Mouse (Mus musculus) adrenal gland, postnatal 25 days (tissue): ENCODE measurements around the gene Ndufb7. TPM values are rescaled to one million over a fixed set of nuclear protein-coding genes. Genes with fewer than 3 reads are reported as not detected.
A peak's percentile ranks its signal among the peaks of the same experiment; 100 is the strongest.

Source experiments
- DNase-seq: peaks from one replicate; pipeline ENCODE4 v3.0.0; 2021; ENCODE audit warnings: mixed read lengths
- total RNA-seq: library from RNA; stranded (reverse); gene quantifications from 2 replicates; pipeline ENCODE4 v1.2.3, GENCODE M21; 2021

Ndufb7 gene
- total RNA-seq, 1 experiment from 2014 or later, result 223 TPM

DNA sequence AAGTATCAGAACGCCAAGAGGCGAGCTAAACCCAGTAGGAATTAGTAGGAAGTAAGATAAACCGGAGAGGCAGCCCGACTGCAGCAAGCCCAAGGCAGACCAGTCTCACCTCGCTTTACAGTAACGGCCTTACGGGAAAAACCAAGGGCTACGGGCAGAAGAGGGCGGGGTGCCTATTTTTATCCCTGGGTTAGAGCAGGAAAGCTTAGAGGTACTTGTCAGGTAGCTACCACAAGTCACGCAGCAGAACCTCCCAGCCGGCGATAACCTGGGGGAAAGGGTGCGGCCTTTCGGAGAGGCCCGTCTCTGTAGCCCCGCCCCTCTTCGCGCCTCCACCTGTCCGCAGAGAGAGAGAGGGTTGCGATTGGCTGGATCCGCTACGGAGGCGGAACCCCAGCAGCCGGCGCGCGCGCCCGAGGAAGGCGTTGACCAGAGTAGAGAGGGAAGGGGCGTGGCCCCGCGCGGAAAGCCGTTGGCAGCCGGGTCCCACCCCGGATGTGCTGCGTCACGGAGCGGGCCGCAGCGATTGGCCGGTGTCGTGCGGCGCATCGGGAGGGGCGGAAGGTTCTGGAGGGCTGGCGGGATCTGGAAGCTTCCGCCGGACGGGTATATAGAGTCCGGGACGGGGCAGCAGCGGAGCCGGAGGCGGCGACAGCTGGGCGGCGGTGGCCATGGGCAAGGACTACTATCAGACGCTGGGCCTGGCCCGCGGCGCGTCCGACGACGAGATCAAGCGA is 41.4 kb downstream of the Ndufb7 start, which contains the start of the genes Tecr and Dnajb1:
Gene Tecr (minus strand): TSS at position 311 of the 737 bp plus-strand sequence.
Gene Dnajb1 (plus strand): TSS at position 533 of the 737 bp plus-strand sequence.
- DNase-seq, result peak; percentile 99

DNA sequence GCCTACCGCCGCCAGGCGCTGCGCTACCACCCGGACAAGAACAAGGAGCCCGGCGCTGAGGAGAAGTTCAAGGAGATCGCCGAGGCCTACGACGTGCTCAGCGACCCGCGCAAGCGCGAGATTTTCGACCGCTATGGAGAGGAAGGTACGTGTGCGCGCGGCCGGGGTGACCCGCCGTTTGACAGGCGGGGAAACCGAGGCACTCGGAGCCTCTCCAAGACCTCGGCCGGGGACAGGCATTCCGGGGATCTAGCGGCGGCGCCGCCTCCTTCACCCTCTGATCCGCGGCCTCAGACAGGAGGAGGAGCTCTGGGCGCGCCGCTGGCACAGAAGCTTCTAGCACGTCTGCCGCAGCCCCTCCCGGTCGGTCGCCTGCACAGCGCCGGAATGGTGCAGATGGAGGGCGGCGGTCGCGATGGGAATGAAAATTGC is 41.9 kb downstream of the Ndufb7 start:
- peak; percentile 86 for DNase-seq

DNA sequence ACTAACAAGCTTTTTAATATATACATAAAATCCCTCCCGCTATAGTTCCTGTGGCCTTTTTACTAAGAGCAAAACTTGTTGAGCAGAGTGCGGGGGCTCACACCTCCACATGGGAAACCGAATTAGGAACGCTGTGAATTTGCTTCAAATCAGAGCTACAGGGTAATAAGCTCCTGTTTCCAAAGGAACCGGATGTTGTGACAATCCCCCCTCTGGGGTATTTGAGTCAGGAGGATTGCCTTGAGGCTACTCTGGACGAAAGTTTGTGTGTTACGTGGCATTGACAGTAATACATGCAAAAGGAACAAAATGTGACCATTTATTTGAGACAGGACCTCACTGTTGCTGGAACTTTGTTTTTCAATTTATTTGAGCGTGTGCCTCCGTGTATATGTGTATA is 42.6 kb downstream of the Ndufb7 start:
- DNase-seq, result no peak

DNA sequence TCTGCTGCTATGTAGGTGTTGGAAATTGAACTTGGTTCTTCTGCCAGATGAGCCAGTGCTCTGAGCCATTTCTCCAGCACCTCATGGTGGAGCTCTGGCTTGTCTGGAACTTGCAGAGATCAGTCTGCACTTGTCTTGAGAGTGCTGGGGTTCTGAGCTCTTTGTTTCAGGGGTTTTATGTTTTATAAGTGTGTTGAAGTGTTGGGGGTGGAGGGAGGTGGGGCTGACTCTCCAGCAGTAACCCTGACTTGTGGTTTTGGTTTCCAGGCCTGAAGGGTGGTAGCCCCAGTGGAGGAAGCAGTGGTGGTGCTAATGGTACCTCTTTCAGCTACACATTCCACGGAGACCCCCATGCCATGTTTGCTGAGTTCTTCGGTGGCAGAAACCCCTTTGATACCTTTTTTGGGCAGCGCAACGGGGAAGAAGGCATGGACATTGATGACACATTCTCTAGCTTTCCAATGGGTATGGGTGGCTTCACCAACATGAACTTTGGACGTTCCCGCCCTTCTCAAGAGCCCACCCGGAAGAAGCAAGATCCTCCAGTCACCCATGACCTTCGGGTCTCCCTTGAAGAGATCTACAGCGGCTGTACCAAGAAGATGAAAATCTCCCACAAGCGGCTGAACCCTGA is 43.2 kb downstream of the Ndufb7 start:
- no peak for DNase-seq

DNA sequence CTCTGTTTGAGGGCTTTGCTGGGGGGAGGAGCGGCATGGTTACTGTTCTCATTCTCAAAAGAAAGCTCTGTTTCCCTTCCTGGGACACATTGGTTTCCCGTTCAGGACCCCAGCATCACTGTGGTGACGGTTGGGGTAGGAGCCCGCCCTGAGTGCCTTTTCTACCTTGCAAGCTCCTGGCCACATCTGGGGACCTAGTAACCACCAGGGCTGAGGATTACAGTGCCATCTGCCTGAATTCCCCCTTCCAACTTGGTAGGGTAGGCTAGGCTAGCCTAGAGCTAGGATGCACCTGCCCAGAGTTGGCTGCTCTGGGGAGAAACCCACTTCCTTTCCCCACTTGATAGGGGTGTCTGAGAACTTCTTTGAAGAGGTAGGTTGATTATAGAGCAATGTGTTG is 45.5 kb downstream of the Ndufb7 start:
- DNase-seq, result no peak

DNA sequence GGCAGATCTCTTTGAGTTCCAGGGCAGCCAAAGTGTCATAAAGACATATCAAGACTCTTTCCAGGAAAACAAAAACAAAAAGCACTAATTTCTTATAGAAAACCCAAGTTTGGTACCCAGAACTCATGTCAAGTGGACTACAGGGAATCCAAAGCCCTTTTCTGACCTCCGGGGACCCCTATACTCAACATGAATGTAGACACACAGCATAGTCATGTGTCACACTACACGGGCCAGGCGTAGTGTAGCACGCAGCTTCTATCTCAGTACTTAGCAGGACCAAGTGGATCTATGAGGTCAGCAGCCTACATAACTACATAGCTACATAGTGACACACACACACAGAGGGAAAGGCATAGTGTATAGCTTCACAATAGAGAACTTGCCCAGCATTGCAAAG is 47.2 kb downstream of the Ndufb7 start:
- DNase-seq, result no peak

DNA sequence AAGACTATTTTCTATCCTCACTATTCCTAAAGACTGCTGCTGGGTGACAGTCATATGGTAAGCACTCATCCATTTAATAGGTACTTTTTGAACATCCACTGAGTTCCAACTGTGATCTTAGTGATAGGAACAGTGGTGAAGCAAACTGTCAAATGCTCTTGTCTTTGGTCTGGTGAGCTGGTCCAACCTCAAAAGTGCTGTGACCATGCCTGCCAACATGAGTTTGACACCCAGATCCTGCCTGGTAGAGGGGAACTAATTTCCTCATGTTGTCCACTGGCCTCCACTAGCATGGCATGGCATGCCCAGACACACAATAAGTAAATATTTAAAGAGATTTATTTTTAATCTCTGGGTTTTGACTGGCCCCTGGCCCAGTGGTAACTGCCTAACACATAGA is 50.2 kb downstream of the Ndufb7 start:
- no peak for DNase-seq

DNA sequence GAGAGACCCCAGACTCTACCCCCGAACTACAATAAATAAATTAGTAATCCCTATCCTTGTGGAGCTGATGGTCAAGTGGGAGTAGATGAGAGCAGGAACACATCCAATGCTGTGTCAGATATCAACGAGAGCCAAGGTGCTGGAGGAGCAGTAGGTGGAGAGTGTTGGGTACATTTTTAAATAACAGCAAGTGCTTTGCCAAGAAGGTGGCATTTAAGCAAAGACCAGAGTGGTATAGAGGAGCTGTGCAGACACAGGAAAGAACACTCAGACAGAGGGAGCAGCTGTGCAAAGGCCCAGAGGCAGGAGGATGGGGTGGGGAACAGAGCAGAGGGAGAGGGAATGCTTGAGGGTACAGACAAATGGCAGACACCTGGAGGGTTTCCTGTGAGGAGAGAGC is 50.6 kb downstream of the Ndufb7 start:
- DNase-seq, result no peak

DNA sequence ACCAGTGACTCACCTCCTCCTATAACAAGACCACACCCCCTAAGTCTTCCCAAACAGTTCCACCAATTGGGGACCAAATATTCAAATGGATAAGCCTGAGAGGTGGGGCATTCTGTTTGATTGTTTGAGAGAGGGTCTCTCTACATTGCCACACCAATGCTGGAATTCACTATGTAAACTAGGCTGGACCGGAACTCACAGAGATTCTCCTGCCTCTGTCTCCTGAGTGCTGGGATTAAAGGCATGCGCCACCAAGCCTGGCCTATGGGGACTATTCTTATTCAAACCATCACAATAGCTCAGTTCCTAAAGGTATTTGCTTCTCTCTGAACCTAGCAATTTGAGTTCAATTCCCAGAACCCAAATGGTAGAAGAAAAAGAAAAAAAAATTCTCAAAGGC is 52.1 kb downstream of the Ndufb7 start:
- no peak for DNase-seq

DNA sequence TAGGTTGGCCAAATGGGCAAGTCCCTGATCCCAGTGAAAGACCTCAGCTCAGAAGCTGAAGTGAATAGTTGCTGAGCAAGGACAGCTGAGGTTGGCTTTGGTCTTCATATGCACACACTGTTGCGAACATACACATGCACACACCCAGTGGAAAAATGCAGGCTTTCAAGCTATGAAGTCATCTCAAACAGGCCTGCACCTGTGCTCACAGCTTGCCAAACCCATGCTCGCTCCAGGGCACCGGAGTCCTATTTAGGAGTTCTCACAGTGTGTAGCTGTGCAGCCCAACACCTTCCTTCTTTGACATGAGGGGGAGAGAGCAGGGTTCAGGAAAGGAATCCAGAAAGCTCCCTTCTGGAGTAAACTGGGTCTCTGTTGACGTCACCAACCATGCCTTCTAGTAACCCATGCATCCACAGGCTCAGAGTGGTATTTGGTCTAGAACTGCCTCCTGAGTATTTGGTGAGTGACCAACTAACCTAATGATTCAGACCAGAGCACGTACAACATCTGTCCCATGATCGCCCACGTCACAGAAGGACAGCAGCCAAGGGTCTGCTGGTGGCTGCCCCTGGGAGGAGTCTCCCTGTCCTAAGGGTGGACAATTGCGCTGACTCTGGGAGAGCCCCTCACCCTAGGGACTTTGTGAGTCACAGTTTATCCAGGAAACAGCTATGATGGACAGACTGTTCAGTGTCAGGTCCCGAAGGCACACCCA is 53.3 kb downstream of the Ndufb7 start:
- DNase-seq, result no peak

Other genes starting within 250 kb of the Ndufb7 start
- gene Elmod2, start 234.2 kb upstream of the Ndufb7 start, total RNA-seq, result 28.4 and 30.0 TPM in 2 replicates
- not detected in 2 replicates for gene Mgat4d, start 218.2 kb upstream of the Ndufb7 start, total RNA-seq
- 0.18 TPM in 1 of 2 replicates, not detected in the other for gene Clgn, start 176.8 kb upstream of the Ndufb7 start, total RNA-seq
- 62.3 and 76.3 TPM in 2 replicates for gene Scoc, start 108.3 kb upstream of the Ndufb7 start, total RNA-seq
- not detected in 2 replicates for gene Olfr370, start 30.9 kb upstream of the Ndufb7 start, total RNA-seq
- 582 and 661 TPM in 2 replicates for gene Tecr, start 41.3 kb downstream of the Ndufb7 start, total RNA-seq
- 27.7 and 28.0 TPM in 2 replicates for gene Dnajb1, start 41.5 kb downstream of the Ndufb7 start, total RNA-seq
- gene Gipc1, start 86.0 kb downstream of the Ndufb7 start, total RNA-seq, result 42.3 and 48.8 TPM in 2 replicates
- 0.86 and 2.5 TPM in 2 replicates for gene Ptger1, start 100.0 kb downstream of the Ndufb7 start, total RNA-seq
- 120 and 146 TPM in 2 replicates for gene Pkn1, start 132.5 kb downstream of the Ndufb7 start, total RNA-seq
- 25.7 and 29.5 TPM in 2 replicates for gene Ddx39, start 148.5 kb downstream of the Ndufb7 start, total RNA-seq
- gene Adgre5, start 174.7 kb downstream of the Ndufb7 start, total RNA-seq, result 28.7 and 40.6 TPM in 2 replicates